Mouse (Mus musculus): Measurements from ENCODE around the gene Mars2.

Mars2 gene

GRCm38 (mm10) chr1:55236890-55237642 lies at the start of gene Mars2:
Mars2 (plus strand) TSS chr1:55237177.
- peak; percentile 93 for DNase-seq (ENCODE audit: low read depth, low spot score)

GRCm38 (mm10) chr1:55192015-55192414 lies 45.0 kb upstream of the Mars2 start:
- DNase-seq (ENCODE audit: low read depth, low spot score) = peak; percentile 62

GRCm38 (mm10) chr1:55192824-55193223 lies 44.2 kb upstream of the Mars2 start:
- peak; percentile 62 for DNase-seq (ENCODE audit: low read depth, low spot score)

GRCm38 (mm10) chr1:55193316-55193715 lies 43.7 kb upstream of the Mars2 start:
- DNase-seq (ENCODE audit: low read depth, low spot score) = peak; percentile 54

- no peak for DNase-seq (ENCODE audit: low read depth, low spot score)
Measured at GRCm38 (mm10) chr1:55194064-55194915, 42.7 kb upstream of the Mars2 start.

- DNase-seq (ENCODE audit: low read depth, low spot score) = peak; percentile 43
Measured at GRCm38 (mm10) chr1:55195021-55195420, 42.0 kb upstream of the Mars2 start.

GRCm38 (mm10) chr1:55196327-55197003 lies 40.5 kb upstream of the Mars2 start:
- DNase-seq (ENCODE audit: low read depth, low spot score) = peak; percentile 60

- DNase-seq (ENCODE audit: low read depth, low spot score) = peak; percentile 97
Measured at GRCm38 (mm10) chr1:55198719-55199118, 38.3 kb upstream of the Mars2 start.

- no peak for DNase-seq (ENCODE audit: low read depth, low spot score)
Measured at GRCm38 (mm10) chr1:55201850-55202752, 34.9 kb upstream of the Mars2 start.

GRCm38 (mm10) chr1:55205808-55206327 lies 31.1 kb upstream of the Mars2 start:
- DNase-seq (ENCODE audit: low read depth, low spot score) = peak; percentile 70

GRCm38 (mm10) chr1:55207561-55207960 lies 29.4 kb upstream of the Mars2 start:
- no peak for DNase-seq (ENCODE audit: low read depth, low spot score)

GRCm38 (mm10) chr1:55208500-55209140 lies 28.4 kb upstream of the Mars2 start:
- no peak for DNase-seq (ENCODE audit: low read depth, low spot score)

GRCm38 (mm10) chr1:55210202-55210965 lies 26.6 kb upstream of the Mars2 start:
- DNase-seq (ENCODE audit: low read depth, low spot score) = peak; percentile 44

GRCm38 (mm10) chr1:55211081-55211480 lies 25.9 kb upstream of the Mars2 start:
- no peak for DNase-seq (ENCODE audit: low read depth, low spot score)

GRCm38 (mm10) chr1:55212771-55213170 lies 24.2 kb upstream of the Mars2 start:
- no peak for DNase-seq (ENCODE audit: low read depth, low spot score)

- peak; percentile 76 for DNase-seq (ENCODE audit: low read depth, low spot score)
Measured at GRCm38 (mm10) chr1:55213475-55213874, 23.5 kb upstream of the Mars2 start.

- no peak for DNase-seq (ENCODE audit: low read depth, low spot score)
Measured at GRCm38 (mm10) chr1:55213936-55214335, 23.0 kb upstream of the Mars2 start.

- DNase-seq (ENCODE audit: low read depth, low spot score) = no peak
Measured at GRCm38 (mm10) chr1:55215185-55215813, 21.7 kb upstream of the Mars2 start.

- no peak for DNase-seq (ENCODE audit: low read depth, low spot score)
Measured at GRCm38 (mm10) chr1:55217191-55217590, 19.8 kb upstream of the Mars2 start.

Data from R1 (cell line).